Mouse (Mus musculus) ovary, adult 18-20 months (tissue): Measurements from ENCODE around the gene Mrpl14.
A peak's percentile ranks its signal among the peaks of the same experiment; 100 is the strongest.

Experiments used
- DNase-seq: peaks from one replicate; pipeline ENCODE4 v3.0.0; 2022; ENCODE audit warnings: low spot score, mixed read lengths

The Mrpl14 gene

GRCm38 (mm10) chr17:45686093-45686619, at the start of gene Mrpl14:
Gene Mrpl14 (plus strand): TSS chr17:45686322.
- DNase-seq, result peak; percentile 83

- no peak for DNase-seq
Observed at GRCm38 (mm10) chr17:45638596-45639295, 47.4 kb upstream of the Mrpl14 start.

- DNase-seq, result no peak
Observed at GRCm38 (mm10) chr17:45641981-45642380, 44.1 kb upstream of the Mrpl14 start.

GRCm38 (mm10) chr17:45642701-45643100, 43.4 kb upstream of the Mrpl14 start:
- no peak for DNase-seq

- DNase-seq, result no peak
Observed at GRCm38 (mm10) chr17:45644185-45644584, 41.9 kb upstream of the Mrpl14 start.

- DNase-seq, result no peak
Observed at GRCm38 (mm10) chr17:45653233-45653632, 32.9 kb upstream of the Mrpl14 start.

GRCm38 (mm10) chr17:45655820-45656219, 30.3 kb upstream of the Mrpl14 start:
- DNase-seq, result no peak

- no peak for DNase-seq
Observed at GRCm38 (mm10) chr17:45659225-45659624, 26.9 kb upstream of the Mrpl14 start, which contains the start of gene Capn11. Gene Capn11 (minus strand): TSS chr17:45659325.

- DNase-seq, result no peak
Observed at GRCm38 (mm10) chr17:45663106-45663919, 22.8 kb upstream of the Mrpl14 start.

GRCm38 (mm10) chr17:45664608-45665007, 21.5 kb upstream of the Mrpl14 start:
- DNase-seq, result no peak

GRCm38 (mm10) chr17:45666091-45666490, 20.0 kb upstream of the Mrpl14 start:
- DNase-seq, result no peak

- DNase-seq, result no peak
Observed at GRCm38 (mm10) chr17:45667481-45667880, 18.6 kb upstream of the Mrpl14 start.

- DNase-seq, result no peak
Observed at GRCm38 (mm10) chr17:45667986-45668385, 18.1 kb upstream of the Mrpl14 start.

- no peak for DNase-seq
Observed at GRCm38 (mm10) chr17:45671821-45672220, 14.3 kb upstream of the Mrpl14 start.

GRCm38 (mm10) chr17:45672598-45672997, 13.5 kb upstream of the Mrpl14 start:
- DNase-seq, result no peak

- DNase-seq, result no peak
Observed at GRCm38 (mm10) chr17:45678106-45678505, 8.0 kb upstream of the Mrpl14 start.

- no peak for DNase-seq
Observed at GRCm38 (mm10) chr17:45680391-45680980, 5.6 kb upstream of the Mrpl14 start.

- DNase-seq, result no peak
Observed at GRCm38 (mm10) chr17:45681588-45681987, 4.5 kb upstream of the Mrpl14 start.

- DNase-seq, result no peak
Observed at GRCm38 (mm10) chr17:45682843-45683242, 3.3 kb upstream of the Mrpl14 start.

- no peak for DNase-seq
Observed at GRCm38 (mm10) chr17:45684667-45685131, 1.4 kb upstream of the Mrpl14 start.

- no peak for DNase-seq
Observed at GRCm38 (mm10) chr17:45685171-45686092, 690 bp upstream of the Mrpl14 start.
